Mouse (Mus musculus) bone marrow macrophage, adult 2 months (primary cell): ENCODE results near the gene Prrc2b.

Source experiments
- CTCF ChIP-seq: IDR thresholded peaks from 2 replicates; pipeline ENCODE4 v1.5.1; 2012; ENCODE audit warnings: low read depth, mild to moderate bottlenecking, low read length, moderate library complexity
- POLR2A ChIP-seq: IDR thresholded peaks from 2 replicates; pipeline ENCODE4 v1.6.1; 2012; ENCODE audit warnings: mild to moderate bottlenecking, low read depth, low read length, borderline replicate concordance

- TF ChIP-seq CTCF (no peak), POLR2A (no peak)
These were observed 36.2 kb downstream of the Prrc2b start for GRCm38 (mm10) chr2:32187019-32187551.
